Mouse (Mus musculus) naive thymus-derived CD4-positive, alpha-beta T cell, adult 5 months (primary cell): ENCODE results near the gene Gm20852. TPM values are rescaled to one million over a fixed set of nuclear protein-coding genes. Genes with fewer than 3 reads are reported as not detected.

Experiments used
- polyA plus RNA-seq: library from polyadenylated mRNA; unstranded; fragments of 100-300 nt; shearing (Covaris generic); gene quantifications from one replicate; pipeline ENCODE4 v1.2.1, GENCODE M21; 2017

The Gm20852 gene
- not detected for polyA plus RNA-seq

DNA sequence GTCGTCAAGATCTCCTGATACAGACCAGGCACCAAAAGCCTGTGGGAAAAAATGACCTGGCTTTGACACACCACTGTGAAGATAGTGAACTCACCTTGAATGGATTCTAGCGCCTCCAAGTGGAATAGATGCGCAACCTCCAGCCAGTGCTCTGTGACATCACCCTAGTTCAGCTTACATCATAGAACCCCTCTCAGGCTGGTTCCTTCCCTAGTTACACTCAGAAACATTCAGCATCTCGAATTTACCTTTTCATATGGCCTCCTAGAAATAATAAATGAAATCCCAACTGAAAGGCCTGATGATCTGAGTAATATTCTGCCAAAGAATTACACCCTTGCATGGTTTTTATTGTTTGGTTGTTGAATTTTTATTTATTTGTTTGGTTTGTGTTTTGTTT, at the start of gene Gm20852:
TSS of gene Gm20852 (minus strand) at position 101 of the 400 bp plus-strand sequence.

